Mouse (Mus musculus) right cerebral cortex, postnatal 4 days (tissue): ENCODE results near the gene Cacna2d3.

Source experiments
- DNase-seq: peaks from one replicate; pipeline ENCODE4 v3.0.0-alpha.2; 2022

The Cacna2d3 gene

GRCm38 (mm10) chr14:29382786-29383185 is 338.9 kb downstream of the Cacna2d3 start:
- no peak for DNase-seq

- DNase-seq = no peak
Observed at GRCm38 (mm10) chr14:29366911-29367310, 354.8 kb downstream of the Cacna2d3 start.

DNA sequence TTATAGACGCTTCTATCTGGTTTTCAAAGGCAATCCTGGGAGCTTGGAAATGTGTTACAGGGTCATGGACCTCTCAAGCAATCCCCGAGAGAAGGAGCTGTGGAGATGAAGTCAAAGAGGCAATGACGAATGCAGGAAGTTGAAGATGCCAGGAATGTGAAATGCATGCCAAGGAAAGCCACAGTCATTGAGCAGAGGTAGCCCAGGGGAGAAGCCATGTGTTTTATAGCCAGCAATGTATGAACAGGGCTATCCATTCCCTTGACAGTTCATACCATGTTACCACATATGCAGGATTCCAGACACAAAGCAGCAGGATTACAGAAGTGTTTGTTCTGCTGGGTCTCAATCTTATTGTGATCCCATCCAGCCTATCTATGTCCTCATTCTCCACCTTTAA is 359.2 kb downstream of the Cacna2d3 start:
- DNase-seq = no peak

DNA sequence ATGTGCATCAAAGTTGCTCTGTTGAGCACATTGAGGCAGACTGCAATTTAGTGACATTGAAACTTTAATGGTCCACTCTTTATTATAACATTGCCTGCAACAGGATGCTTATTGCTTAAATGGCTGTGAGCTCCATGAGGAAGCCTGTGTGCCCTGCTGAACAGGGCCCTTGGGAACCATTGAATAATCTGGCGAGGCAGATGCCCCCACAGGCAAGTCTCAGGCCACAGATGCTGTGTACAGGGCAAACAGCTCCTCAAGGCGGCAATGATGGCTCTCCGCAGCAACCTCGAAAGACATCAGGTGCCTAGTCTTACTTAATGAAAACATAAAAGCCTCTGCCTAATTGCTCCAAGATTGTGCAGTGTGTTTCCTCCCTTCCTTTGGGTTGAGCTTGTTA is 371.0 kb downstream of the Cacna2d3 start:
- no peak for DNase-seq

- no peak for DNase-seq
Observed at GRCm38 (mm10) chr14:29341581-29341980, 380.1 kb downstream of the Cacna2d3 start.

GRCm38 (mm10) chr14:29340728-29341127 is 380.9 kb downstream of the Cacna2d3 start:
- DNase-seq = no peak

- no peak for DNase-seq
Observed at GRCm38 (mm10) chr14:29334897-29335296, 386.8 kb downstream of the Cacna2d3 start.

DNA sequence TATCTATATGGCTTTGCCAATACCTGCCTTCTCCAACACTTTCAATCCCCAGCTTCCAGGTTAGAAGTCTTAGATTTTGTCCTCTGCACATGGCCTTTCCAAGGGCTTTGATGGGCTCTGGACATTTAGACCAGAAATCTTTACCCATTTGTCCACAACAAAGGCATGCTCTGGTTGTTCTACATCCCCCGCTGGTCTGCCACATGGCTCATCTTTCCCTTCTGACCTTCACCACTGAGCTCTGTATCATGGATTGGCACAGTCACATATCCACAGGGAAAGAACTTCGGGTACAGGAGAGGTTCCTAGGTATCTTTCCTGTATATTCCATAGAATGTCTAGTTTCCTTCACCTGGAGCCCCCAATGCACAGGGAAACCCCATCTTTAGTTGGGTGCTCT is 387.4 kb downstream of the Cacna2d3 start:
- no peak for DNase-seq

- DNase-seq = no peak
Observed at GRCm38 (mm10) chr14:29324430-29324782, 397.3 kb downstream of the Cacna2d3 start.

GRCm38 (mm10) chr14:29323718-29324429 is 397.8 kb downstream of the Cacna2d3 start:
- no peak for DNase-seq

GRCm38 (mm10) chr14:29313431-29313830 is 408.2 kb downstream of the Cacna2d3 start:
- DNase-seq = no peak

DNA sequence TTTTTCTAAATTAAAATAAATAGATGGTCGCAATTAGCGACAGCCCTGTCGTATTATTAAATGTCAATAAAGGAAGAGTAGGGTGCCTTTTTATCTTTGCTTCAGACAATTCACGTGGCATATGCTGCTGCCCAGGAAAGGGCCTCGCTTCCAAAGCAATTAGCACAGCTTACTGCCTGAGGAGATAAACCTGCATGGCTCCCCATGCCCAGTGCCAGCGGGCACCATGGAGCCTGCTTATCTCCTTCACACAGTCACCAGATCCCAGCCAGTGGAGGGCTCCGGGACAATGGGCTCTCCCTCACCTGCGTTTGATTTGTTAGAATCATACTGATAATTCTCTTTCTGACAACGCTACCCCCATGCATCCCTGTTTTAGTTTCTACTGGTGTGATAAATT is 416.0 kb downstream of the Cacna2d3 start:
- no peak for DNase-seq

DNA sequence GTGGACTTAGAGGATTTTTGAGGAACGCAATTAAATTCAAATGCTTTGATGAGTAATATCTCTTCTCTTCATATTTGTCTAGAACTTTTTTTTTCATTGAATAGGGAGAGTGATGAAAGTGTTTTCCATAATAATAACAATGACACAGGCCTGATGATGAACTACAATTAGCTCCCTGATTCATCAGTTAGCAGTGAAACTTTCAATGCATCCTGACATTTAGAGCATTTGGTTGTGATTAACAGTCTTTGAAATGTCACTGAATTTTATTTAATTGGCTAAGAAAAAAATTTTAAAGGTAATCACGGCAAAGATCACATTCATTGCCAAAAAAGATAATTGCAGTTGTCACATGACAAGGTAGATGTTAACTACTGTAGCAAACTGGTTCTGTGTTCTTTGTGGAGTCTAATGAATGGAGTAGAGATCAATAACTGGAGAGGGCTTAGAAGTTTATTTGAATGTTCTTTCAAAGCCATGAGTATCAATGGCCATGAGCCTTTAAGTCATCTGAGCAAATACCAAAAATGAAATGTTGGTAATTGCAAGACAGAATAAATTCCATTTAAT is 425.4 kb downstream of the Cacna2d3 start:
- DNase-seq = no peak

DNA sequence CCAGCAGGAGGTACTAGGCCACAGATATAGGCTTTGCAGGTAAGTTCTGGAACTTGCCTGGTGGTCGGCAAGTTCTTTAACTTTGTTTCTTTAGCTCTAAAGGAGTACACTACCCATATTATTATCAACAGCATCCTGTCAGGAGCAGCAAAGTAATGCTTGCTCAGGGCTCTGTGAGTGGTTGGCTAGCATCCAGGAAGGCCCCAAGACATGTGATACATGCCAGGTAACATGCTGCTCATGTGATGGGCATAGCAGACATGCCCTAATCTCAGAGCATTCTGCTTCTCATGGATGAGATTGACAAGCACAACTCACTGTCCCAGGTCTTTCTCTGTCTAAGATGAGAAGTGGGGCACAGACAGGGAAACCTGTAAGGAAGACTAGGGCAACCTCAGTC is 442.8 kb downstream of the Cacna2d3 start:
- DNase-seq = no peak

GRCm38 (mm10) chr14:29278401-29278800 is 443.3 kb downstream of the Cacna2d3 start:
- DNase-seq = no peak

DNA sequence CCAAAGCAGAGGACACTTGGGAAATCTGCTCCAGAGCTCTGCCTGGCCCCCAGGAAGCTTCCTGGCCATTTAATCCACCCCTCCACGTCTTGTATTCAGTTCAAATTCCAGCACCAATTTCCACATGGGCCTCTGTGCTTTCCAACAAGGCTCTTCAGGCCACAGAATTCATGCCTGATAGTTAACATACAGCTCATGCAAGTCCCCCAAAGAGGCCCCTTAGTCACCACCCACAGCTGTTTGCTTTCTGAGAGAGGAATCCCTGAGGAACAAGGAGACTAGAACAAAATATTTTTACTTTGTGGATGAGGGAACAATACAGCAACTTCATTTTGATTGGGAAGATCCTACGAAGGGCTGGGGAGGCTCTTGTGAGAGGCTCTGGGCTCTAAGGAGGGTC is 444.0 kb downstream of the Cacna2d3 start:
- no peak for DNase-seq

DNA sequence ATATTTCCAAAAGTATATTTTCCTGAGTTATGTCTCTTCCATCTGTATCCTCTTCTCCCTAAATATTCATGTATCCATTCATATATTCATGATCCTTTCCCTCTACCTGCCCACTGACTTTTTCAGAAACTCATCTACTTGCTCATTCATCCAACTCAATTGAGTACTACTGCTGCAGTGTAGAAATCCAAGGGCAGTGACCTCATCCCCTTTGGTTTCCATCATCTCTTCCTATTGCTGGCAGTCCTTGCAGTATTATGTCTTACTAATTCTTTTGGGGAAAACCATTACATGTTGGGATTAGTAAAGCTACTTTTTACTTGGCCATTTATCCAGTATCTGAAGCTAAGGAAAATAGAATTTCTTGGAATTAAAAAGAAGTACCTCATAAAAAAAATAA is 447.8 kb downstream of the Cacna2d3 start:
- DNase-seq = no peak

DNA sequence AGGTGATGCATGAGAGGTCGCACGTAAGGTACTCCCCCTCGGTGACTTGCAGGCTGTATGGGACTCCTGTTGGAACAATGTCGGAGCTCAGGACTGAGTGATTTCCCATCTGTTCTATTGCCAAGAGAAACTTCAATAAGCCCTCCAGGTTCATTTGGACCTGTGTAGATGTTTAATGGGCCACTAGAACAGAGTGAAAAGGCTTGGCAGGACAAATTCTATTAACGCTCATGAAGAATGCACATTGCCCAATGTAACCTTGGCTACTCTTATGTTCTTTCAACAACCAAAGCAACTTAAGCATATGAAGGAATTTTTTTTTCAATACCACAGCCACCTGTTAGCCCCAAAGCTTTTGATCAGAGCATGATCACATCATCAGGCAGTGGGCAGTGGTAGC is 451.1 kb downstream of the Cacna2d3 start:
- no peak for DNase-seq

- DNase-seq = no peak
Observed at GRCm38 (mm10) chr14:29269816-29270215, 451.8 kb downstream of the Cacna2d3 start.

GRCm38 (mm10) chr14:29268609-29269008 is 453.1 kb downstream of the Cacna2d3 start:
- no peak for DNase-seq

DNA sequence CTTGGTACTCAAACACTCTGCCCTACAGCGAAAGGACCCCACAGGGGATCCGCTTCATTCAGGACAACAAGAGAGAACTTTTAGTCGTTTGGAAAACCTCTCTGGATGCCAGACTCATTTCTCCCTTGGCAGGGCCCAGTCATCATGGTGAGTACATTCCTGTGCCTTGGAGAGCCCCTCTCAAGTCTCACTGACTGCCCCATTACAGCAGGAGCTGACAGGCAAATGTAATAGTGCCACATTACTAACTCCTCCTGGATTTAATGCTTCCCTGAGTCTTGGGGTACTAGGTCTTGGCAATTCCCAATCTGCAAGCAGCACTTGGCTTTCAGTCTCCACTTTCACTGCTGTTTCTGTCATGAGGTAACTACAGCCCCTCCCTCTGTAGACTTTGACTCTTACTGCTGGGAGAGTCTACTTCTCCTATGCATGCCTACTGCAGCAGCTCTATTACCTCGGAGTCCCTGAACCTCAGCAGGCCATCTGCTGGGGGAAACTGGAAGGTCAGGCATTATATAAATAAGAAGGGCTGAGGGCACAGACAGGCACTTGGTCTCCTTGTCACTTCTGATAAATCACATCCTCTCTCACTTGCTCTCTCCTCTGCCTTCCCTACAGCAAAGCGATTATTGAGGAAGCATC is 454.3 kb downstream of the Cacna2d3 start:
- DNase-seq = peak; percentile 8

- DNase-seq = no peak
Observed at GRCm38 (mm10) chr14:29260621-29261020, 461.0 kb downstream of the Cacna2d3 start.

GRCm38 (mm10) chr14:29243516-29243915 is 478.1 kb downstream of the Cacna2d3 start:
- no peak for DNase-seq

DNA sequence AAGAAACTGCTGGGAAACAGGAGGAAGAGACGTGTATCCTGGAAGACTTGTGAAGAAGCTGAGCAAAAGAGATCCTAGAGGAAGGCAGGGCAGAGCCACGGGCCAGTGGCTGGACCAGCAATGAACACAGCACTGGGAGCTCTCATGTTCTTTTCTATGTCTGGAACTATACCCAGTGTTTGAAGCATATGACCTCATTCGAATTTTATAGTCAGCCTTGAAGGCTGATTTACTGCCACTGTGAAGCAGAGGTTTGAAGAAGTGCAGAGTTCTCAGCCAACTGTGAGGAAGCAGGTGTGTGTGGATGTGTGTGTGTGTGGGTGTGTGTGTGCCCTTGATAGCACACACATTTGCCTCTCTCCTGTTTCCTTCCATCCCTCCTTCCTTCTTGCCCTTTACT is 483.2 kb downstream of the Cacna2d3 start:
- no peak for DNase-seq
